ENCODE assay signal across 36 mouse cellular contexts in the genomic region with DNA sequence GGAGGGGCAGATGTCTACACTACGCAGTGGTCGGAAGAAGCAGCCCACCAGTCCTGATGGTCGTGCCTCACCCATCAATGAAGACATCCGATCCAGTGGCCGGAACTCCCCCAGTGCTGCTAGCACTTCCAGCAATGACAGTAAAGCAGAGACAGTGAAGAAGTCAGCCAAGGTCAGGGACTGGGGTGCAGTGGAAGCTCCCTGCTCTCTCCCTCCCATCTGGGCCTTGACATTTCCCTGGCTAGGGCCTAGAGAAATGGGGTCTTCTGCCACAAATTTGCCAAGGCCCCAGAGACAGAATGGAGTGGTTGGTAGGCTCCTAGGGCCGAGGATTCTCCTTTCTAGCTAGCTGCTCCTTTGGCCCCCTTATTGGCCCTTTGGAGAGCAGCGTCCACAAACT. TPM values are rescaled to one million over a fixed set of nuclear protein-coding genes. Genes with fewer than 3 reads are reported as not detected.
"Had no signal": no experiment of that assay in that cellular context is flagged by ENCODE, and none has a peak within 500 bp of the region (broad histone marks: within the 10 kb centered on the region; RNA-seq: fewer than 3 reads in every experiment).

No protein-coding gene starts in this region.

- DNase-seq: left cerebral cortex, postnatal 4 days; liver; liver, embryonic 13.5 days; liver, postnatal 0 days; lung, adult 18-20 months; lung, adult 2 months; lung, embryonic 14.5 days; lung, postnatal 10 days; lung, postnatal 14 days; lung, postnatal 36 days; lung, postnatal 4 days; midbrain, embryonic 14.5 days had no signal

- H3K4me3 ChIP-seq: limb, embryonic 10.5 days; limb, embryonic 12.5 days; limb, embryonic 13.5 days; limb, embryonic 15.5 days; liver, embryonic 12.5 days; liver, embryonic 13.5 days; liver, embryonic 15.5 days; lung, embryonic 15.5 days; megakaryocyte, embryonic 14.5 days; midbrain, embryonic 10.5 days; midbrain, embryonic 12.5 days; myocyte; neural tube, embryonic 12.5 days had no signal

- H3K9me3 ChIP-seq: limb, embryonic 10.5 days; limb, embryonic 12.5 days; limb, embryonic 13.5 days; limb, embryonic 15.5 days; liver, embryonic 12.5 days; liver, embryonic 13.5 days; liver, embryonic 15.5 days; lung, embryonic 15.5 days; megakaryocyte, embryonic 14.5 days; midbrain, embryonic 10.5 days; midbrain, embryonic 12.5 days; neural tube, embryonic 12.5 days had no signal

- H3K4me2 ChIP-seq: limb, embryonic 12.5 days; limb, embryonic 13.5 days; limb, embryonic 15.5 days; liver, embryonic 11.5 days; liver, embryonic 12.5 days; liver, embryonic 13.5 days; liver, embryonic 15.5 days; lung, embryonic 14.5 days; lung, embryonic 15.5 days; midbrain, embryonic 11.5 days; midbrain, embryonic 12.5 days; neural tube, embryonic 12.5 days had no signal

- H3K27me3 ChIP-seq: limb, embryonic 12.5 days; limb, embryonic 13.5 days; limb, embryonic 15.5 days; liver, embryonic 12.5 days; liver, embryonic 13.5 days; liver, embryonic 15.5 days; lung, embryonic 15.5 days; megakaryocyte, embryonic 14.5 days; midbrain, embryonic 12.5 days; neural tube, embryonic 12.5 days had no signal

- H3K27ac ChIP-seq: limb, embryonic 10.5 days; limb, embryonic 12.5 days; limb, embryonic 13.5 days; limb, embryonic 15.5 days; liver, embryonic 12.5 days; liver, embryonic 13.5 days; liver, embryonic 14.5 days; liver, embryonic 15.5 days; lung, embryonic 15.5 days; macrophage; midbrain, embryonic 12.5 days; neural tube, embryonic 12.5 days had no signal

- H3K9ac ChIP-seq: limb, embryonic 12.5 days; limb, embryonic 13.5 days; limb, embryonic 15.5 days; liver, embryonic 12.5 days; liver, embryonic 13.5 days; liver, embryonic 14.5 days; liver, embryonic 15.5 days; liver, postnatal 0 days; lung, embryonic 14.5 days; lung, embryonic 15.5 days; midbrain, embryonic 12.5 days; neural tube, embryonic 12.5 days had no signal

- H3K4me1 ChIP-seq: limb, embryonic 10.5 days; limb, embryonic 12.5 days; limb, embryonic 13.5 days; liver, embryonic 12.5 days; liver, embryonic 13.5 days; liver, embryonic 15.5 days; midbrain, embryonic 12.5 days had no signal

- ATAC-seq: liver, embryonic 12.5 days; liver, postnatal 0 days; lung, postnatal 0 days; midbrain, embryonic 16.5 days had no signal

RNA-seq across cellular contexts. Expression of gene Slc45a1, which starts 38.3 kb away (rescaled TPM):
- total RNA-seq: liver, adult 2 months; megakaryocyte progenitor cell, adult 5-6 weeks; megakaryocyte, adult 5-6 weeks; megakaryocyte-erythroid progenitor cell, adult 5-6 weeks; monocyte, adult 5-6 weeks had no signal
- polyA plus RNA-seq: liver, adult 2 months; liver, embryonic 12.5 days; liver, embryonic 13.5 days; liver, embryonic 14.5 days; liver, embryonic 15.5 days; liver, embryonic 16.5 days; liver, postnatal 0 days; lung, adult 2 months; lung, embryonic 14.5 days; macrophage; myocyte had no signal
